Mouse (Mus musculus): ENCODE data around the gene Kiz. TPM values are rescaled to one million over a fixed set of nuclear protein-coding genes. Genes with fewer than 3 reads are reported as not detected.

Gene Kiz
- polyA plus RNA-seq, 1 experiment from 2014 or later, result 20.7 TPM

- H3K27me3 ChIP-seq (replicated peaks; ENCODE audit: control insufficient read depth, insufficient read depth, low read length), result no peaks in the 10 kb centered on the region
- no peak for ATAC-seq
- H3K9me3 ChIP-seq (ENCODE audit: control insufficient read depth, low read length), result no peaks in the 10 kb centered on the region
- no peak overlapping the region for H3K4me2 ChIP-seq (ENCODE audit: low read depth, low read length)
- H3K4me3 ChIP-seq (ENCODE audit: low read length), result no peak overlapping the region
- H3K27ac ChIP-seq (ENCODE audit: low read length), result no peak overlapping the region
- WGBS, result 83% methylated on average over 2 of the region's 2 CpGs
- 0 out of 2 replicates have a peak, but pooled peaks cover 6% of the 10 kb centered on the region for H3K4me1 ChIP-seq (ENCODE audit: control insufficient read depth, insufficient read depth, low read length)
- H3K36me3 ChIP-seq (ENCODE audit: control insufficient read depth, insufficient read depth, low read length), result no peaks in the 10 kb centered on the region
- H3K9ac ChIP-seq (ENCODE audit: low read depth, low read length), result no peak overlapping the region
Observed at GRCm38 (mm10) chr2:147007265-147007664, 151.6 kb downstream of the Kiz start.

GRCm38 (mm10) chr2:147009084-147009483 is 153.4 kb downstream of the Kiz start:
- Histone ChIP-seq H3K36me3 (ENCODE audit: control insufficient read depth, insufficient read depth, low read length) (no peaks in the 10 kb centered on the region), H3K4me1 (ENCODE audit: control insufficient read depth, insufficient read depth, low read length) (0 out of 2 replicates have a peak, but pooled peaks cover 6% of the 10 kb centered on the region), H3K9me3 (ENCODE audit: control insufficient read depth, low read length) (no peaks in the 10 kb centered on the region), H3K27me3 (replicated peaks; ENCODE audit: control insufficient read depth, insufficient read depth, low read length) (no peaks in the 10 kb centered on the region), H3K4me3 (ENCODE audit: low read length) (no peak overlapping the region), H3K9ac (ENCODE audit: low read depth, low read length) (no peak overlapping the region), H3K27ac (ENCODE audit: low read length) (no peak overlapping the region), H3K4me2 (ENCODE audit: low read depth, low read length) (no peak overlapping the region)
- no peak for ATAC-seq

GRCm38 (mm10) chr2:147010141-147010540 is 154.5 kb downstream of the Kiz start:
- H3K4me1 ChIP-seq (ENCODE audit: control insufficient read depth, insufficient read depth, low read length), result 0 out of 2 replicates have a peak, but pooled peaks cover 7% of the 10 kb centered on the region
- no peaks in the 10 kb centered on the region for H3K27me3 ChIP-seq (replicated peaks; ENCODE audit: control insufficient read depth, insufficient read depth, low read length)
- no peaks in the 10 kb centered on the region for H3K36me3 ChIP-seq (ENCODE audit: control insufficient read depth, insufficient read depth, low read length)
- no peak overlapping the region for H3K27ac ChIP-seq (ENCODE audit: low read length)
- H3K9ac ChIP-seq (ENCODE audit: low read depth, low read length), result no peak overlapping the region
- H3K4me3 ChIP-seq (ENCODE audit: low read length), result no peak overlapping the region
- H3K9me3 ChIP-seq (ENCODE audit: control insufficient read depth, low read length), result no peaks in the 10 kb centered on the region
- ATAC-seq, result no peak
- H3K4me2 ChIP-seq (ENCODE audit: low read depth, low read length), result no peak overlapping the region
- WGBS, result 90% methylated on average over 4 of the region's 4 CpGs

GRCm38 (mm10) chr2:147010952-147011351 is 155.3 kb downstream of the Kiz start:
- ATAC-seq, result no peak
- no peak overlapping the region for H3K27ac ChIP-seq (ENCODE audit: low read length)
- H3K4me1 ChIP-seq (ENCODE audit: control insufficient read depth, insufficient read depth, low read length), result 0 out of 2 replicates have a peak, but pooled peaks cover 8% of the 10 kb centered on the region
- no peaks in the 10 kb centered on the region for H3K27me3 ChIP-seq (replicated peaks; ENCODE audit: control insufficient read depth, insufficient read depth, low read length)
- no peak overlapping the region for H3K4me3 ChIP-seq (ENCODE audit: low read length)
- H3K9ac ChIP-seq (ENCODE audit: low read depth, low read length), result no peak overlapping the region
- H3K9me3 ChIP-seq (ENCODE audit: control insufficient read depth, low read length), result no peaks in the 10 kb centered on the region
- H3K36me3 ChIP-seq (ENCODE audit: control insufficient read depth, insufficient read depth, low read length), result no peaks in the 10 kb centered on the region
- no peak overlapping the region for H3K4me2 ChIP-seq (ENCODE audit: low read depth, low read length)
- 92% methylated on average over 9 of the region's 9 CpGs for WGBS

GRCm38 (mm10) chr2:147011474-147012140 is 155.9 kb downstream of the Kiz start:
- peak overlapping the region; percentile 79 for H3K4me3 ChIP-seq (ENCODE audit: low read length)
- ATAC-seq, result no peak
- H3K36me3 ChIP-seq (ENCODE audit: control insufficient read depth, insufficient read depth, low read length), result 0 out of 2 replicates have a peak, but pooled peaks cover 2% of the 10 kb centered on the region
- 0 out of 2 replicates have a peak, but pooled peaks cover 8% of the 10 kb centered on the region for H3K4me1 ChIP-seq (ENCODE audit: control insufficient read depth, insufficient read depth, low read length)
- H3K27ac ChIP-seq (ENCODE audit: low read length), result peak overlapping the region; percentile 98
- peak overlapping the region; percentile 65 for H3K9ac ChIP-seq (ENCODE audit: low read depth, low read length)
- no peaks in the 10 kb centered on the region for H3K27me3 ChIP-seq (replicated peaks; ENCODE audit: control insufficient read depth, insufficient read depth, low read length)
- H3K9me3 ChIP-seq (ENCODE audit: control insufficient read depth, low read length), result no peaks in the 10 kb centered on the region
- WGBS, result 65% methylated on average over 3 of the region's 3 CpGs
- peak overlapping the region; percentile 63 for H3K4me2 ChIP-seq (ENCODE audit: low read depth, low read length)

DNA sequence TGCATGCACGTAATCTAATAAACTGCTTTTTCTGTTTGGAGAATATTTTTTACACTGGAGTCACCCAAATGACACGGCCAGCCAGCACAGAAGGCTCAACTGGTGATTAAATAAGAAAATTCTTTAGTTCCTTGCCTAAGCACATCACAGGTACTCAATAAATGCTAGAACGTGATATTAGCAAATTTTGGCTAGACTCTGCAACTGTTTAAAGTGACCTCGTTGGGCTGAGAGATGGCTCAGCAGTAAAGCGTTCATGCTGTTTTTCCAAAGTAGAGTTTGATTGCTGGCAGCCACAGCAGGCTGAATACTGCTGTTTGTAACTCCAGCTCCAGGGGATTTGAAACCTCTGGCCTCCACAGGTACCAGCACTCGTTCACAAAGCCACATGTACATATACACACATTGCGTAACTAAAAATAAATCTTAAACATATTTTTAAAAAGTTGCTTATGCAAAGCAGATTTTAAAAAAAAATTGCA is 156.5 kb downstream of the Kiz start:
- H3K27me3 ChIP-seq (replicated peaks; ENCODE audit: control insufficient read depth, insufficient read depth, low read length), result no peaks in the 10 kb centered on the region
- peak overlapping the region; percentile 79 for H3K4me3 ChIP-seq (ENCODE audit: low read length)
- H3K4me2 ChIP-seq (ENCODE audit: low read depth, low read length), result peak overlapping the region; percentile 63
- H3K36me3 ChIP-seq (ENCODE audit: control insufficient read depth, insufficient read depth, low read length), result 0 out of 2 replicates have a peak, but pooled peaks cover 2% of the 10 kb centered on the region
- H3K4me1 ChIP-seq (ENCODE audit: control insufficient read depth, insufficient read depth, low read length), result 0 out of 2 replicates have a peak, but pooled peaks cover 8% of the 10 kb centered on the region
- peak overlapping the region; percentile 98 for H3K27ac ChIP-seq (ENCODE audit: low read length)
- H3K9me3 ChIP-seq (ENCODE audit: control insufficient read depth, low read length), result no peaks in the 10 kb centered on the region
- peak; percentile 16; the same call in 1 of the 2 replicates for ATAC-seq
- peak overlapping the region; percentile 65 for H3K9ac ChIP-seq (ENCODE audit: low read depth, low read length)
- WGBS, result 31% methylated on average over 7 of the region's 7 CpGs

DNA sequence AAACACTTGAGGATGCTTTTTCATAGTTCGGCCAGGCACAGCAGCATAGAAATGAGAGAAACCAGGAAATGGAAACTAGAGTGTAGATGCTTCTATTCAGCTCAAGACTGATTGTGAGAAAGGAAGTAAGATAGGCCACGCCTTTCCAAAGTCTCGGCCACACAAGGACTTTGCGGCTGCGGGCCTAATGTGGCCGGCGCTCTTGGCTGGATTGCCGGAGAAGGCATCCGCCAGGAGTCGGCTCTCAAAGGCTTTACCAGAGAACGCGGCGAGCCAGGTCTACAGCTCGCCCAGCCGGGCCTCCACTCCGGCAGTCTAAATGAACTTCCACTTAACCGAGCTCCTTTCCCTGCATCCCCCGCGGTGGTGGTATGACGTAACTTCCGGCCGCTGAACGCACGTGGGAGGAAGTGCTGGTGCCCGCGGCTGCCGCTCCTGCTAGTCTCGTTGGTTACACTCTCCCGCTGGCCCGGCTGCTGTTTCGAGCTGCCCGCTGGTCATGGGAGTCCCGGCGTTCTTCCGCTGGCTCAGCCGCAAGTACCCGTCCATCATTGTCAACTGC is 157.0 kb downstream of the Kiz start, which contains the start of gene Xrn2:
Gene Xrn2, plus strand, starts transcription at position 374 of the 562 bp plus-strand sequence.
- Histone ChIP-seq H3K9me3 (ENCODE audit: control insufficient read depth, low read length) (no peaks in the 10 kb centered on the region), H3K27me3 (replicated peaks; ENCODE audit: control insufficient read depth, insufficient read depth, low read length) (no peaks in the 10 kb centered on the region), H3K36me3 (ENCODE audit: control insufficient read depth, insufficient read depth, low read length) (0 out of 2 replicates have a peak, but pooled peaks cover 2% of the 10 kb centered on the region), H3K4me3 (ENCODE audit: low read length) (peak within 1 kb of the TSS; percentile 79), H3K27ac (ENCODE audit: low read length) (peak within 1 kb of the TSS; percentile 98), H3K9ac (ENCODE audit: low read depth, low read length) (peak within 1 kb of the TSS; percentile 87), H3K4me2 (ENCODE audit: low read depth, low read length) (peak within 1 kb of the TSS; percentile 65), H3K4me1 (ENCODE audit: control insufficient read depth, insufficient read depth, low read length) (0 out of 2 replicates have a peak, but pooled peaks cover 8% of the 10 kb centered on the region)
- peak; percentile 97 for ATAC-seq
- WGBS, result under 1% methylated on average over 37 of the region's 37 CpGs

DNA sequence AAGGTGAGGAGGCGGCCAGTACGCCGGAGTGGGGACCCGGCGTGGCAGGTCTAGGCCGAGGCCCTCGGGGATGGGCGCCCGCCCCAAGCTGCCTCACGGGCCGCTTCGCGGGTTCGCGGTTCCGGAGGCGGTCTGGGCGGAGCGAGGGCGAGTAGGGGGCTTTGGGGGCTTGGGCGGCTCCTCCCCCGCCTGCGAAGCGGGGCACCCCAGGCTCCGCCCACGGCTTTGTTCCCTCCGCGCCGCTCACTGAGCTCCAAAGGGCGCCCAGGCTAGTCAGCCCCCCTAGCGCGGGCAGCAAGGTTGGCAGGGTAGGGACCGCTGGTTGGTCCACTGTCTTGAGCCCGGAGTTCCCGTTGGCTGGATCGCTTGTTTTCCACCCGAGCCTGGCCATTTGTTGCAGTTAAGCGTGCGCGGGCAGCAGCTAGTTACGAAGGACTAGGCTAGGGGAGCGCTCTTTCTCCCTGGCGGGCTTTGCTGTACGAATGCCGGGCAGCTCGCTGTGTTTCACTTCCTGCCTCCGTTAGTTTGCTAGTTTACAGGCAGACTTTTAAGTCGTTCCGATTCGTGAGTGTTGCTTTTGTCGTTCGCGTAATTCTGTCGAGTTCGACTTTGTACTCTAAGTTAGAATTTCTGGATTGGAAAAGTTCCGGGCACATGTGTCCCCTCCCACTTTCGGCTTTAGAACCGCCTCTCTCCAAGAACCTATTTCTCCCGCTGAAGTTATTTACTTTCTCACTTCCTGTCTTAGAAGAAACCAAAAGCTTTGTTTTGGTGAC is 157.7 kb downstream of the Kiz start:
- Histone ChIP-seq H3K9ac (ENCODE audit: low read depth, low read length) (peak overlapping the region; percentile 87), H3K27ac (ENCODE audit: low read length) (peak overlapping the region; percentile 98), H3K27me3 (replicated peaks; ENCODE audit: control insufficient read depth, insufficient read depth, low read length) (no peaks in the 10 kb centered on the region), H3K4me2 (ENCODE audit: low read depth, low read length) (peak overlapping the region; percentile 65), H3K4me1 (ENCODE audit: control insufficient read depth, insufficient read depth, low read length) (0 out of 2 replicates have a peak, but pooled peaks cover 8% of the 10 kb centered on the region), H3K9me3 (ENCODE audit: control insufficient read depth, low read length) (no peaks in the 10 kb centered on the region), H3K36me3 (ENCODE audit: control insufficient read depth, insufficient read depth, low read length) (0 out of 2 replicates have a peak, but pooled peaks cover 2% of the 10 kb centered on the region), H3K4me3 (ENCODE audit: low read length) (peak overlapping the region; percentile 79)
- peak; percentile 89 for ATAC-seq
- WGBS, result under 1% methylated on average over 58 of the region's 59 CpGs

Measured in intestine, embryonic 16.5 days (tissue).